Mouse (Mus musculus) megakaryocyte, embryonic 14.5 days (primary cell): ENCODE data around the gene Ltbp1. TPM values are rescaled to one million over a fixed set of nuclear protein-coding genes. Genes with fewer than 3 reads are reported as not detected.

ENCODE experiments used
- H3K27me3 ChIP-seq: replicated peaks from 2 replicates; pipeline ENCODE3; 2012; ENCODE audit warnings: inconsistent platforms
- H3K36me3 ChIP-seq: replicated peaks from 2 replicates; pipeline ENCODE3; 2012; ENCODE audit warnings: low read length, inconsistent platforms, mixed read lengths
- H3K4me1 ChIP-seq: 2 replicates; pipeline ENCODE4 v1.6.1; 2012; ENCODE audit warnings: inconsistent platforms
- H3K4me3 ChIP-seq: replicated peaks from 2 replicates; pipeline ENCODE3; 2012; ENCODE audit warnings: moderate library complexity, mild to moderate bottlenecking, inconsistent platforms
- H3K9me3 ChIP-seq: 2 replicates; pipeline ENCODE4 v1.6.1; 2012; ENCODE audit warnings: inconsistent platforms
- FLI1 ChIP-seq: IDR thresholded peaks from 2 replicates; pipeline ENCODE4 v1.6.1; 2012; ENCODE audit warnings: low read length, inconsistent platforms, mixed read lengths
- GATA1 ChIP-seq: IDR thresholded peaks from 3 replicates; pipeline ENCODE4 v1.6.1; 2012; ENCODE audit warnings: mixed read lengths, low read length, inconsistent platforms, borderline replicate concordance
- polyA plus RNA-seq: library from polyadenylated mRNA; stranded (reverse); fragments of >175 nt; gene quantifications from 2 replicates; pipeline ENCODE4 v1.2.3, GENCODE M21; 2012; ENCODE audit warnings: low replicate concordance; ENCODE audit not compliant: insufficient read depth

The Ltbp1 gene
- polyA plus RNA-seq, 1 experiment = 30.6 TPM

DNA sequence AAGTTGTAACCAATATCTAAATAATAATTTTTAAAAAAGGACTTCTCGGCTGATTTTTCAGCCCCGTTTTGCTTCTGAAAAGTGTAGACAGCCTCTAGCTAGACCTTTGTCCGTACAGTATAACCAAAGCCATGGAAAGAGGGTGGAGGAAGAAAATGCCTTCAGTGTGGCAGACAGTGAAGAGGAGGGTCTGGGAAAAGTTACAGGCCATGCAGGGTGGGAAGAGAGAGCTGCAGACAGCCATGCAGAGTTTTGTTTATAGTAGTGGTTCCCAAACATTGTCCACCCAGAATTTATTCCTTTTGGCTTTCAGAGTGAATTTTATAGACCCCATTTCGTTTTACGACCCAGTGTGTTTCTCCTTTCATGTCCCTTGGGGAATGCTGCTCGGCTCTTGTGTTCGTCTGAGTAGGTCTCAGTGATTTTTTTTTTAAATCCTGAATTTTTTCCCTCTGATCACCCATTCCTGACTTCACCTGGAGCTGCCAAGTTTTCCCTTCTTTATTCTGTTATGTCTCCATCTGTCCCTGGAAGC, 202.9 kb downstream of the Ltbp1 start:
- no peaks in the 10 kb centered on the region for H3K27me3 ChIP-seq
- H3K36me3 ChIP-seq = peaks cover 93% of the 10 kb centered on the region
- no peak for TF ChIP-seq FLI1
- no peak for TF ChIP-seq GATA1
- H3K4me3 ChIP-seq = no peak overlapping the region
- H3K9me3 ChIP-seq = no peaks in the 10 kb centered on the region
- H3K4me1 ChIP-seq = peaks cover 59% of the 10 kb centered on the region

DNA sequence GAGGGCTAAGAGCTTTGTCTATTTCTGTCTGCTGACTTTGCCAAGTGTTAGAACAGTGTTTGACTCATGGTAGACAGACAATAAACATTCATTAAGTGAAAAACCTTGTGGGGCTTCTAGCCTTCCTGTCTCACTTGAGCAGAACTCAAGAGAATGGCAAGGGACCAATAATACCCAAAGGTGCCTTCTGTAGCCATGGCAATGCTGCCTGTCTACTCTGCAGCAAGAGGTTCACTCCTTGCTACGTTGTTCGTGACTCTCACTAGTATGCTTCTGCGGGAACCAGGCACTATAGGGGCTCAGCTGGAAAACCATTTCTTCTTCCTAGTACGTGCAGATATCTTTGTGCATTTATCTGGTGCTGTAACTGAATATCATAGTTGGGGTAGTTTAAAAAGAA, 205.2 kb downstream of the Ltbp1 start:
- H3K27me3 ChIP-seq = no peaks in the 10 kb centered on the region
- H3K9me3 ChIP-seq = no peaks in the 10 kb centered on the region
- H3K36me3 ChIP-seq = peaks cover 87% of the 10 kb centered on the region
- H3K4me1 ChIP-seq = peaks cover 57% of the 10 kb centered on the region
- TF ChIP-seq FLI1 (no peak), GATA1 (no peak)
- H3K4me3 ChIP-seq = no peak overlapping the region

DNA sequence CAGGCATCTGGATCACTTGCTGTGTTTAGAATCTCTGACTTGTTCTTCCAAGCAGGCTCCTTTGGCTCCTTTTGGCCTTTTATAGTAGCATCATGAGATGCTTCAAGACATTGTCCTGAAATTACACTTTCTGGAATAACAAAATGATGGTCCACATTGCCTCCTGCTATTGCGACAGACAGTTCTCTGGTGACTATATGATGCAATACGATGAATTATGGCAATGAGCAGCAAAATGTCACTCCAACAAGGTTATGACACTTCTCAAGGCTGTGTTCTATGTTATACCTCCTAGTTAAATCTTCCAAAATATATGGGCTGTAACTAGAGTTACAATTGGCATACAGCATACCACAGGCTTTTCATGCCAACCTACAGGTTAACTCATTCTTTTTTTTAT, 211.0 kb downstream of the Ltbp1 start:
- no peak overlapping the region for H3K4me3 ChIP-seq
- H3K27me3 ChIP-seq = no peaks in the 10 kb centered on the region
- peaks cover 67% of the 10 kb centered on the region for H3K36me3 ChIP-seq
- no peaks in the 10 kb centered on the region for H3K9me3 ChIP-seq
- peaks cover 53% of the 10 kb centered on the region for H3K4me1 ChIP-seq
- TF ChIP-seq FLI1 = no peak
- TF ChIP-seq GATA1 = no peak

DNA sequence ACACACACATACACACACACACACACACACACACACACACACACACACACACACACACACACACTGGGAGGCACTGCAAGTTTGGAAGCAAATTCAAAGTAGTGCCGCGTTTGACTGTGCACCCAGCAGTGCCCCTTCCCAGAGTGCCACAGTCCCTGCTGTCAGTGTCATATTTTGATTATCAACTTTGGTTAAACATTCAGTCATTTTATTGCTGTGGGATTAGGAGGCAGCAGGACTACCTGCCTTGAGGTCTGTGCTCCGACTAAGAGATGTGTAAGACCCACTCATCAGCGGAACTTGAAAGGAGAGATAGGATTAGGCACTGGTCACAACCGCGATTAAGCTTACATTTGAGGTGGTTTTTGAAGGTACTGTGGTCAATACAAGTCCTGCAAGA, 213.3 kb downstream of the Ltbp1 start:
- H3K9me3 ChIP-seq = no peaks in the 10 kb centered on the region
- TF ChIP-seq FLI1 (no peak), GATA1 (no peak)

DNA sequence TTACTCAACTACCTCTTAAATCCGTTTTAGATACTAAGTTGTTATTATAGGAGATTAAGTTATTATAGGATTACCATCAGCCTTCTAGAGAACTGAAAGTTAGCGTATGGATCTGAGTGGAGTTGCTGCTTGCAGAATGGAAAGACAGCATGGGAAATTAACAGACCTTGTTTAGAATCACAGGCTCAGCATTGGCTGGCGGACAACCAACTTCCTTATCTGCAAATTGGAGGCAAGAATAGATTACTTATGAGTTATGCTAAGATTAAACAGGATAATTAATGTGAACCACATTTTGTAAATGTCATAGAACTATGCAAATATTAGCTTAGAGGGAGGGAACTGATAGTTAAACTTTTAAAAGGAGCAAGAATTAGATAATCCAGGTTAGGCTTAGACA, 223.0 kb downstream of the Ltbp1 start:
- Histone ChIP-seq H3K9me3 (no peaks in the 10 kb centered on the region), H3K4me1 (peaks cover 22% of the 10 kb centered on the region), H3K36me3 (peaks cover 87% of the 10 kb centered on the region), H3K27me3 (no peaks in the 10 kb centered on the region), H3K4me3 (no peak overlapping the region)
- TF ChIP-seq GATA1 = no peak
- TF ChIP-seq FLI1 = no peak

More for the DNA sequence above, 213.3 kb downstream of the Ltbp1 start:
- H3K27me3 ChIP-seq = no peaks in the 10 kb centered on the region
- no peak overlapping the region for H3K4me3 ChIP-seq
- peaks cover 36% of the 10 kb centered on the region for H3K4me1 ChIP-seq
- peaks cover 47% of the 10 kb centered on the region for H3K36me3 ChIP-seq

DNA sequence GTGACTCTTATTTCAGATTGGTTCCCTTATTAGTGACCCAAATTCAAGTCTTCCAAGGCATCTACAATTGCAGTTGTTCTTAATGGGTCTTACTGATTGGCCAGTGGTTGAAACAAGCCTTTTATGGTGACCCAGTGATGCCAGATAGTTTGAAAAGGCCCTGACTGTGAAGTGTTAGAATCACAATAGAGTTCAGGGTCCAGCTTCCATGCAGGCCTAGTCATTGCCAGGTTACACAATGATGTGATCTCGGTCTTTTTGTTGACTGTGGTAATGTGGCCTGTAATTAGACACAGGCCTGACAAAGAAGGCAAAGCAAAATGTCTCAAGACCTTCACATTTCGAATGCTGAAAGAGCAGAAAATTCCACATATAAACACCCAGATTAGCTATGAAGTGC, 227.8 kb downstream of the Ltbp1 start:
- Histone ChIP-seq H3K36me3 (peaks cover 93% of the 10 kb centered on the region), H3K4me1 (peaks cover 23% of the 10 kb centered on the region), H3K27me3 (no peaks in the 10 kb centered on the region), H3K4me3 (no peak overlapping the region), H3K9me3 (no peaks in the 10 kb centered on the region)
- TF ChIP-seq GATA1 (no peak), FLI1 (no peak)

DNA sequence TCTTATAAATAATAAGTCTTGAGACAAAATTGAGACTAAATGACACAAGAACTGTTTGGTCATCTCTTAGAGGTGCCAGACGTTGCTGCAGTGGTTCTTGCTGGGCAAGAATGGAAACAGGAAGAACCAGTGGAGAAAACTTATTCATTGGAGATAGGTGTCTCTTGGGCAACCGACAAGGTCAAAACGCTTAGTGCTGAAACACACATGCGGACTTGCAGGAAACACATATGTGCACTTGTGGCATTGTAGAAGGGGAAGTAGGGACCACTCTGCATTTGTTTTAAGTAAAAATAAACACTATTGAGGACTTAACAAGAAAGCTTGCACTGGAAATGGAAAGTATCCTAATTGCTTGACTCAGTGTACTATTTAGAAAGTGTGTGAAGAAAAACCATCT, 228.6 kb downstream of the Ltbp1 start:
- no peaks in the 10 kb centered on the region for H3K27me3 ChIP-seq
- H3K9me3 ChIP-seq = no peaks in the 10 kb centered on the region
- no peak overlapping the region for H3K4me3 ChIP-seq
- H3K36me3 ChIP-seq = peaks cover 93% of the 10 kb centered on the region
- no peak for TF ChIP-seq FLI1
- TF ChIP-seq GATA1 = no peak
- H3K4me1 ChIP-seq = peaks cover 21% of the 10 kb centered on the region

DNA sequence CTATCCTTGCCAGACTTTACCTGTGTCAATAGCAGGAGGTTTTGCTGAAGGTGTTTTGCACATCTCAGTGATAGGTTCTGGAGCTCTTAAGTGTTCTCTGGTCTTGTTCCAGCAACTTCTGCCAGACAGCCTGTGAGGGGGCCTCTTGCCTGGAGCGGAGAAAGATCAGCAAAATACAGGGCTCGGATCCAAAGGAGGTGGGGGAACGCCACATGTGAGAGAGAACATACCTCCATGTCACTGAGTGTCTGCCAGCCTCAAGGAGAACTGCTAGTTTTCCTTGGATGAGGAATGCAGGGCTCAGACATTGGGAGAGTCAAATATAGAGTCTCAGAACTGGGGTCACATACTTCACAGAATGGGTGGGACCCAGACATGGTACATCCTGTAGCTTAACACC, 230.4 kb downstream of the Ltbp1 start:
- H3K4me1 ChIP-seq = peaks cover 21% of the 10 kb centered on the region
- no peaks in the 10 kb centered on the region for H3K9me3 ChIP-seq
- H3K36me3 ChIP-seq = peaks cover 96% of the 10 kb centered on the region
- no peak for TF ChIP-seq FLI1
- no peak for TF ChIP-seq GATA1
- no peaks in the 10 kb centered on the region for H3K27me3 ChIP-seq
- no peak overlapping the region for H3K4me3 ChIP-seq

DNA sequence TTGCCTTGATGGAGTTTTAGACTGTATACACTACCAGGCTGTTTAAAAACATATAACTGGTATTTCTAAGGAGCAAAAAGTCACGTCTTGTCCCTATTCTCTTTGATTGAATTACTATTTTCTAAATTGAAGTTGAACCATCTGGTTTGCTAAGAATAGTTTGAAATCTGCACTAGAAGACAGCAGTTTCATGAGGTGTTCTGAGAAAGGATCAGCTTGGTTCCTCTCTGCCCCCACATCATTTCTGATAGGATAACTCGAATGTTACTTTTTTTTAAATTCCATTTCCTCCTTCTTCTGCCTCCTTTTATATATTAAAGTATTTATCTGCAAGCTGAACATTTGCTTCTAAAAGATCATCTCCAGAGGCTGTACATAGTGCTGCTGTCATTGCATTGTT, 231.2 kb downstream of the Ltbp1 start:
- Histone ChIP-seq H3K4me3 (no peak overlapping the region), H3K9me3 (no peaks in the 10 kb centered on the region), H3K36me3 (peaks cover 99% of the 10 kb centered on the region), H3K27me3 (no peaks in the 10 kb centered on the region), H3K4me1 (peaks cover 21% of the 10 kb centered on the region)
- TF ChIP-seq GATA1 (no peak), FLI1 (no peak)

DNA sequence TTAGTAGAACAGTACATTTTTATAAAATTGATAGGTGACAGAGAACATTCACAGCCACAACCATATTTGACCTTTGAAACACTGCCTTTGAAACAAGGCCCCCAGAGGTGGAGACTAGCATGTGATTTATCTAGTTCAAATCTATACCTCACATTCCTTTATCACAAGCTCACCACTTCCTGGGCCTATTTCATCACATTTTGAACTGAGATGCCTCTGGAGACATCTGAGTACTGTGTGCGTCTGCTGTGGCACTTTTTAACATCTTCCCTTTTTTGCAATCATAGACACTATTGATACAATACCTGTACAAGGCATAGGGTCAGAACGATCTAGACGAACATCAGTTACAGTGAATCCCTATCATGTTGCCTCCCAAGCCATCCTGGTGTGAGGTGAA, 232.1 kb downstream of the Ltbp1 start:
- Histone ChIP-seq H3K9me3 (no peaks in the 10 kb centered on the region), H3K36me3 (peaks cover 99% of the 10 kb centered on the region), H3K27me3 (no peaks in the 10 kb centered on the region), H3K4me3 (no peak overlapping the region), H3K4me1 (peaks cover 20% of the 10 kb centered on the region; the same call in 1 of the 2 replicates)
- TF ChIP-seq FLI1 (no peak), GATA1 (no peak)

DNA sequence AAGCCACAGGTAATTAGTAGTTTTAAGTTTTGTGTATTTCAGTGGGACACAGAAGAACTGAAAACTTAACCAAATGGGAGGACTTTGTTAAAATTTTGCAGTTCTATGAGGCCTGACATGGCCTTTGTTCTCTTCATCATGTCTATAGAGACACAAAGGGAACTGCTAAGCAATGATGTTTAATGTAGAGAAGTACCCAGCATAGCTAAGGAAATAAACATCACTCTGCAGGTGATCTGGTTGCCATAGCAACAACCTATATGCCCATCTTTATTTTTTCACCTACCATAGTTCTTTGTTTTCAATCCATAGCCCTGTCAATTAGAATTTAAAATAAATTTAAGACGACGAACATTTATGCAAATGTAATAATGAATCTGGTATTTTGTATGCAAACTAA, 233.3 kb downstream of the Ltbp1 start:
- Histone ChIP-seq H3K4me3 (no peak overlapping the region), H3K36me3 (peaks cover 99% of the 10 kb centered on the region), H3K4me1 (peaks cover 13% of the 10 kb centered on the region; the same call in 1 of the 2 replicates), H3K9me3 (no peaks in the 10 kb centered on the region), H3K27me3 (no peaks in the 10 kb centered on the region)
- TF ChIP-seq GATA1 (no peak), FLI1 (no peak)
